Mouse (Mus musculus) heart, embryonic 12.5 days (tissue): ENCODE data around the gene Uba1. TPM values are rescaled to one million over a fixed set of nuclear protein-coding genes. Genes with fewer than 3 reads are reported as not detected.
A peak's percentile ranks its signal among the peaks of the same experiment; 100 is the strongest.

Experiments
- ATAC-seq: fragments of 200-750 bp; cut with Nextera tagmentation; 2 replicates; pipeline ENCODE4 v1.8.0; 2017; ENCODE audit warnings: moderate TSS enrichment, moderate library complexity; ENCODE audit not compliant: insufficient number of reproducible peaks, low FRiP score
- H3K27ac ChIP-seq: fragments of 300-500 bp; sonication (generic); 2 replicates; pipeline ENCODE4 v1.5.1; 2016; ENCODE audit warnings: mild to moderate bottlenecking, moderate library complexity; ENCODE audit not compliant: poor library complexity, severe bottlenecking
- H3K27me3 ChIP-seq: fragments of 300-500 bp; sonication (generic); replicated peaks from 2 replicates; pipeline ENCODE4 v1.6.1; 2016; ENCODE audit warnings: mild to moderate bottlenecking, moderate library complexity
- H3K36me3 ChIP-seq: fragments of 300-500 bp; sonication (generic); 2 replicates; pipeline ENCODE4 v1.6.1; 2016; ENCODE audit warnings: mild to moderate bottlenecking, moderate library complexity
- H3K4me1 ChIP-seq: fragments of 300-500 bp; sonication (generic); replicated peaks from 2 replicates; pipeline ENCODE4 v1.6.1; 2016; ENCODE audit warnings: mild to moderate bottlenecking
- H3K4me2 ChIP-seq: fragments of 300-500 bp; sonication (generic); 2 replicates; pipeline ENCODE4 v1.6.1; 2016; ENCODE audit warnings: mild to moderate bottlenecking, moderate library complexity
- H3K4me3 ChIP-seq: fragments of 300-500 bp; sonication (generic); 2 replicates; pipeline ENCODE4 v1.5.1; 2016; ENCODE audit warnings: mild to moderate bottlenecking
- H3K9ac ChIP-seq: fragments of 300-500 bp; sonication (generic); 2 replicates; pipeline ENCODE4 v1.6.1; 2016; ENCODE audit warnings: mild to moderate bottlenecking, moderate library complexity
- H3K9me3 ChIP-seq: fragments of 300-500 bp; sonication (generic); replicated peaks from 2 replicates; pipeline ENCODE4 v1.6.1; 2016; ENCODE audit warnings: mild to moderate bottlenecking, moderate library complexity
- WGBS: fragments of 180-500 bp; shearing (Covaris S2); methylation state at CpG from one replicate; pipeline ENCODE4 v1.1.7; 2016; 5-methylcytosine and 5-hydroxymethylcytosine counted together
- polyA plus RNA-seq: library from polyadenylated mRNA; unstranded; fragments of >200 nt; fragmentation: Nextera tagmentation; extraction: Ambion mirVana; gene quantifications from 2 replicates; pipeline ENCODE4 v1.2.1, GENCODE M21; 2016

The Uba1 gene
- polyA plus RNA-seq = 211 and 225 TPM in 2 replicates

GRCm38 (mm10) chrX:20658026-20658652 is at the start of gene Uba1:
Gene Uba1, plus strand, starts transcription at chrX:20658326.
- H3K27me3 ChIP-seq = no peaks in the 10 kb centered on the region
- H3K27ac ChIP-seq = peak within 1 kb of the TSS; percentile 53
- no peaks in the 10 kb centered on the region for H3K9me3 ChIP-seq
- no peaks in the 10 kb centered on the region for H3K4me1 ChIP-seq
- peak within 1 kb of the TSS; percentile 58 for H3K4me3 ChIP-seq
- peak; percentile 85 for ATAC-seq
- WGBS = 8% methylated on average over 27 of the region's 27 CpGs
- no peaks in the 10 kb centered on the region for H3K36me3 ChIP-seq
- H3K4me2 ChIP-seq = peak within 1 kb of the TSS; percentile 72
- peak within 1 kb of the TSS; percentile 72 for H3K9ac ChIP-seq

- H3K36me3 ChIP-seq = no peaks in the 10 kb centered on the region
- no peaks in the 10 kb centered on the region for H3K9me3 ChIP-seq
- no peak overlapping the region for H3K9ac ChIP-seq
- no peak overlapping the region for H3K4me3 ChIP-seq
- H3K4me2 ChIP-seq = no peak overlapping the region
- no peaks in the 10 kb centered on the region for H3K27me3 ChIP-seq
- H3K4me1 ChIP-seq = no peaks in the 10 kb centered on the region
- no peak overlapping the region for H3K27ac ChIP-seq
- WGBS = 87% methylated on average over 4 of the region's 4 CpGs
- ATAC-seq = no peak
Observed at GRCm38 (mm10) chrX:20608500-20608899, 49.6 kb upstream of the Uba1 start.

- peak overlapping the region; percentile 61 for H3K4me3 ChIP-seq
- peak overlapping the region; percentile 94 for H3K27ac ChIP-seq
- WGBS = 19% methylated on average over 17 of the region's 17 CpGs
- peak; percentile 16; the same call in 1 of the 2 replicates for ATAC-seq
- H3K9ac ChIP-seq = peak overlapping the region; percentile 73
- peaks cover 18% of the 10 kb centered on the region for H3K4me1 ChIP-seq
- H3K27me3 ChIP-seq = no peaks in the 10 kb centered on the region
- no peaks in the 10 kb centered on the region for H3K9me3 ChIP-seq
- peaks cover 26% of the 10 kb centered on the region for H3K36me3 ChIP-seq
- H3K4me2 ChIP-seq = peak overlapping the region; percentile 61
Observed at GRCm38 (mm10) chrX:20616861-20617175, 41.3 kb upstream of the Uba1 start.

GRCm38 (mm10) chrX:20617176-20617902 is 40.8 kb upstream of the Uba1 start, which contains the start of the genes Rbm10 and Ndufb11:
Gene Rbm10, plus strand, starts transcription at chrX:20617503.
Gene Ndufb11, minus strand, starts transcription at chrX:20617619.
- H3K4me3 ChIP-seq = peak within 1 kb of the TSS; percentile 77
- peaks cover 18% of the 10 kb centered on the region for H3K4me1 ChIP-seq
- 9% methylated on average over 49 of the region's 49 CpGs for WGBS
- peaks cover 26% of the 10 kb centered on the region for H3K36me3 ChIP-seq
- peak within 1 kb of the TSS; percentile 94 for H3K27ac ChIP-seq
- H3K27me3 ChIP-seq = no peaks in the 10 kb centered on the region
- H3K9me3 ChIP-seq = no peaks in the 10 kb centered on the region
- peak; percentile 97 for ATAC-seq
- H3K4me2 ChIP-seq = peak within 1 kb of the TSS; percentile 71
- H3K9ac ChIP-seq = peak within 1 kb of the TSS; percentile 84

- Histone ChIP-seq H3K9ac (peak overlapping the region; percentile 84), H3K4me3 (peak overlapping the region; percentile 77), H3K27me3 (no peaks in the 10 kb centered on the region), H3K4me1 (peaks cover 18% of the 10 kb centered on the region), H3K36me3 (peaks cover 26% of the 10 kb centered on the region), H3K27ac (peak overlapping the region; percentile 89), H3K4me2 (peak overlapping the region; percentile 71), H3K9me3 (no peaks in the 10 kb centered on the region)
- WGBS = 10% methylated on average over 29 of the region's 31 CpGs
- ATAC-seq = peak; percentile 31
Observed at GRCm38 (mm10) chrX:20617903-20618399, 40.2 kb upstream of the Uba1 start.

- peaks cover 67% of the 10 kb centered on the region for H3K36me3 ChIP-seq
Observed at GRCm38 (mm10) chrX:20638141-20638540, 20.0 kb upstream of the Uba1 start.

GRCm38 (mm10) chrX:20644780-20645179 is 13.3 kb upstream of the Uba1 start:
- Histone ChIP-seq H3K4me3 (no peak overlapping the region), H3K9me3 (no peaks in the 10 kb centered on the region), H3K27ac (no peak overlapping the region), H3K4me1 (no peaks in the 10 kb centered on the region), H3K27me3 (no peaks in the 10 kb centered on the region), H3K4me2 (no peak overlapping the region), H3K36me3 (peaks cover 85% of the 10 kb centered on the region), H3K9ac (no peak overlapping the region)
- 83% methylated on average over 5 of the region's 5 CpGs for WGBS
- no peak for ATAC-seq

More at GRCm38 (mm10) chrX:20638141-20638540, 20.0 kb upstream of the Uba1 start:
- 89% methylated on average over 2 of the region's 2 CpGs for WGBS
- Histone ChIP-seq H3K9me3 (no peaks in the 10 kb centered on the region), H3K4me3 (no peak overlapping the region), H3K4me2 (no peak overlapping the region), H3K9ac (no peak overlapping the region), H3K4me1 (no peaks in the 10 kb centered on the region), H3K27ac (no peak overlapping the region), H3K27me3 (no peaks in the 10 kb centered on the region)
- no peak for ATAC-seq

GRCm38 (mm10) chrX:20657593-20657992 is 533 bp upstream of the Uba1 start:
- no peak overlapping the region for H3K9ac ChIP-seq

GRCm38 (mm10) chrX:20658891-20659406 is 823 bp downstream of the Uba1 start:
- ATAC-seq = 0 out of 2 replicates have a peak, but pooled peaks have one; percentile 15
- no peaks in the 10 kb centered on the region for H3K4me1 ChIP-seq
- 16% methylated on average over 24 of the region's 24 CpGs for WGBS

More at GRCm38 (mm10) chrX:20657593-20657992, 533 bp upstream of the Uba1 start:
- no peaks in the 10 kb centered on the region for H3K9me3 ChIP-seq
- no peaks in the 10 kb centered on the region for H3K27me3 ChIP-seq
- WGBS = 21% methylated on average over 5 of the region's 5 CpGs
- H3K36me3 ChIP-seq = no peaks in the 10 kb centered on the region
- no peak overlapping the region for H3K27ac ChIP-seq
- ATAC-seq = no peak
- peak overlapping the region; percentile 72 for H3K4me2 ChIP-seq
- H3K4me1 ChIP-seq = no peaks in the 10 kb centered on the region
- 0 out of 2 replicates have a peak overlapping the region, but pooled peaks have one; percentile 58 for H3K4me3 ChIP-seq

GRCm38 (mm10) chrX:20662317-20662715 is 4.2 kb downstream of the Uba1 start:
- Histone ChIP-seq H3K27ac (no peak overlapping the region), H3K9ac (no peak overlapping the region), H3K4me2 (no peak overlapping the region), H3K36me3 (0 out of 2 replicates have a peak, but pooled peaks cover 3% of the 10 kb centered on the region), H3K9me3 (no peaks in the 10 kb centered on the region), H3K27me3 (no peaks in the 10 kb centered on the region), H3K4me3 (no peak overlapping the region), H3K4me1 (peaks cover 12% of the 10 kb centered on the region)
- no peak for ATAC-seq
- WGBS = 23% methylated on average over 5 of the region's 5 CpGs

More at GRCm38 (mm10) chrX:20658891-20659406, 823 bp downstream of the Uba1 start:
- no peaks in the 10 kb centered on the region for H3K27me3 ChIP-seq
- H3K4me3 ChIP-seq = peak overlapping the region; percentile 58
- peak overlapping the region; percentile 72 for H3K9ac ChIP-seq
- peak overlapping the region; percentile 53; the same call in 1 of the 2 replicates for H3K27ac ChIP-seq
- H3K36me3 ChIP-seq = no peaks in the 10 kb centered on the region
- H3K4me2 ChIP-seq = peak overlapping the region; percentile 72
- H3K9me3 ChIP-seq = no peaks in the 10 kb centered on the region
